Mouse (Mus musculus) limb, embryonic 15.5 days (tissue): Measurements from ENCODE around the gene Map1b. TPM values are rescaled to one million over a fixed set of nuclear protein-coding genes. Genes with fewer than 3 reads are reported as not detected.

Experiments used
- ATAC-seq: fragments of 200-750 bp; cut with Nextera tagmentation; 2 replicates; pipeline ENCODE4 v1.8.0; 2017; ENCODE audit warnings: low read depth, moderate TSS enrichment; ENCODE audit not compliant: insufficient number of reproducible peaks, low FRiP score, low TSS enrichment
- H3K27ac ChIP-seq: fragments of 300-500 bp; sonication (generic); 2 replicates; pipeline ENCODE4 v1.5.1; 2015; ENCODE audit warnings: moderate library complexity, mild to moderate bottlenecking, inconsistent platforms
- H3K27me3 ChIP-seq: fragments of 300-500 bp; sonication (generic); 2 replicates; pipeline ENCODE4 v1.6.1; 2015; ENCODE audit warnings: inconsistent platforms
- H3K36me3 ChIP-seq: fragments of 300-500 bp; sonication (generic); 2 replicates; pipeline ENCODE4 v1.6.1; 2015; ENCODE audit warnings: inconsistent platforms
- H3K4me1 ChIP-seq: fragments of 300-500 bp; sonication (generic); 2 replicates; pipeline ENCODE4 v1.6.1; 2015; ENCODE audit warnings: inconsistent platforms
- H3K4me2 ChIP-seq: fragments of 300-500 bp; sonication (generic); 2 replicates; pipeline ENCODE4 v1.6.1; 2015; ENCODE audit warnings: mild to moderate bottlenecking, inconsistent platforms
- H3K4me3 ChIP-seq: fragments of 300-500 bp; sonication (generic); 2 replicates; pipeline ENCODE4 v1.5.1; 2015; ENCODE audit warnings: mild to moderate bottlenecking, inconsistent platforms
- H3K9ac ChIP-seq: fragments of 300-500 bp; sonication (generic); 2 replicates; pipeline ENCODE4 v1.6.1; 2015; ENCODE audit warnings: inconsistent platforms
- H3K9me3 ChIP-seq: fragments of 300-500 bp; sonication (generic); 2 replicates; pipeline ENCODE4 v1.6.1; 2016; ENCODE audit warnings: inconsistent platforms
- WGBS: fragments of 180-500 bp; shearing (Covaris S2); methylation state at CpG from one replicate; pipeline ENCODE4 v1.1.7; 2015; 5-methylcytosine and 5-hydroxymethylcytosine counted together
- polyA plus RNA-seq: library from polyadenylated mRNA; unstranded; fragments of >200 nt; fragmentation: Nextera tagmentation; extraction: Ambion mirVana; gene quantifications from 2 replicates; pipeline ENCODE4 v1.2.1, GENCODE M21; 2015

Map1b gene
- polyA plus RNA-seq, 1 experiment from 2014 or later: 137 TPM

GRCm38 (mm10) chr13:99412477-99413080 lies 103.8 kb downstream of the Map1b start:
- 51% methylated on average over 11 of the region's 11 CpGs for WGBS

GRCm38 (mm10) chr13:99411761-99412160 lies 104.6 kb downstream of the Map1b start:
- no peak overlapping the region for H3K27ac ChIP-seq
- H3K36me3 ChIP-seq: peaks cover 56% of the 10 kb centered on the region
- no peak overlapping the region for H3K4me2 ChIP-seq
- H3K4me3 ChIP-seq: no peak overlapping the region
- no peak overlapping the region for H3K9ac ChIP-seq
- no peak for ATAC-seq
- H3K4me1 ChIP-seq: peaks cover 21% of the 10 kb centered on the region
- no peaks in the 10 kb centered on the region for H3K9me3 ChIP-seq
- no peaks in the 10 kb centered on the region for H3K27me3 ChIP-seq
- WGBS: 79% methylated on average over 3 of the region's 3 CpGs

More at GRCm38 (mm10) chr13:99412477-99413080, 103.8 kb downstream of the Map1b start:
- Histone ChIP-seq H3K4me1 (peaks cover 21% of the 10 kb centered on the region), H3K27ac (peak overlapping the region; percentile 67), H3K36me3 (peaks cover 55% of the 10 kb centered on the region), H3K4me3 (no peak overlapping the region), H3K27me3 (no peaks in the 10 kb centered on the region), H3K9me3 (no peaks in the 10 kb centered on the region), H3K4me2 (no peak overlapping the region), H3K9ac (no peak overlapping the region)
- ATAC-seq: no peak

GRCm38 (mm10) chr13:99410611-99411515 lies 105.5 kb downstream of the Map1b start:
- Histone ChIP-seq H3K27me3 (no peaks in the 10 kb centered on the region), H3K36me3 (peaks cover 52% of the 10 kb centered on the region), H3K4me1 (peaks cover 21% of the 10 kb centered on the region), H3K9me3 (no peaks in the 10 kb centered on the region), H3K4me3 (no peak overlapping the region), H3K9ac (no peak overlapping the region), H3K27ac (no peak overlapping the region), H3K4me2 (no peak overlapping the region)
- no peak for ATAC-seq
- 87% methylated on average over 14 of the region's 14 CpGs for WGBS

- WGBS: 46% methylated on average over 2 of the region's 2 CpGs
- Histone ChIP-seq H3K27me3 (no peaks in the 10 kb centered on the region), H3K27ac (no peak overlapping the region), H3K9me3 (no peaks in the 10 kb centered on the region), H3K9ac (no peak overlapping the region), H3K4me1 (peaks cover 10% of the 10 kb centered on the region), H3K4me2 (no peak overlapping the region), H3K36me3 (peaks cover 53% of the 10 kb centered on the region), H3K4me3 (no peak overlapping the region)
- no peak for ATAC-seq
Observed at GRCm38 (mm10) chr13:99409216-99409615, 107.1 kb downstream of the Map1b start.

- Histone ChIP-seq H3K36me3 (peaks cover under 1% of the 10 kb centered on the region; the same call in 1 of the 2 replicates), H3K4me1 (peaks cover 16% of the 10 kb centered on the region), H3K9me3 (no peaks in the 10 kb centered on the region), H3K27ac (no peak overlapping the region), H3K9ac (no peak overlapping the region), H3K4me2 (no peak overlapping the region), H3K27me3 (no peaks in the 10 kb centered on the region), H3K4me3 (no peak overlapping the region)
- no peak for ATAC-seq
- WGBS: 72% methylated on average over 4 of the region's 4 CpGs
Observed at GRCm38 (mm10) chr13:99399373-99399772, 117.0 kb downstream of the Map1b start.

- H3K9ac ChIP-seq: no peak overlapping the region
- no peaks in the 10 kb centered on the region for H3K27me3 ChIP-seq
- H3K4me3 ChIP-seq: no peak overlapping the region
- no peak overlapping the region for H3K4me2 ChIP-seq
- peaks cover 16% of the 10 kb centered on the region for H3K4me1 ChIP-seq
- ATAC-seq: no peak
- H3K36me3 ChIP-seq: no peaks in the 10 kb centered on the region
- H3K9me3 ChIP-seq: no peaks in the 10 kb centered on the region
- no peak overlapping the region for H3K27ac ChIP-seq
- WGBS: 78% methylated on average over 12 of the region's 12 CpGs
Observed at GRCm38 (mm10) chr13:99398149-99398701, 118.1 kb downstream of the Map1b start.

- H3K9me3 ChIP-seq: no peaks in the 10 kb centered on the region
- 68% methylated on average over 7 of the region's 7 CpGs for WGBS
- H3K27me3 ChIP-seq: no peaks in the 10 kb centered on the region
- no peak overlapping the region for H3K9ac ChIP-seq
- no peak overlapping the region for H3K27ac ChIP-seq
- no peak overlapping the region for H3K4me3 ChIP-seq
- peaks cover 12% of the 10 kb centered on the region for H3K4me1 ChIP-seq
- H3K36me3 ChIP-seq: no peaks in the 10 kb centered on the region
- H3K4me2 ChIP-seq: no peak overlapping the region
- no peak for ATAC-seq
Observed at GRCm38 (mm10) chr13:99397228-99397627, 119.1 kb downstream of the Map1b start.

GRCm38 (mm10) chr13:99395531-99395930 lies 120.8 kb downstream of the Map1b start:
- 0 out of 2 replicates have a peak overlapping the region, but pooled peaks have one; percentile 33 for H3K27ac ChIP-seq

GRCm38 (mm10) chr13:99394694-99395093 lies 121.6 kb downstream of the Map1b start:
- ATAC-seq: no peak
- Histone ChIP-seq H3K4me3 (no peak overlapping the region), H3K4me2 (no peak overlapping the region), H3K9ac (no peak overlapping the region), H3K9me3 (no peaks in the 10 kb centered on the region), H3K36me3 (no peaks in the 10 kb centered on the region), H3K4me1 (peaks cover 16% of the 10 kb centered on the region), H3K27me3 (no peaks in the 10 kb centered on the region), H3K27ac (0 out of 2 replicates have a peak overlapping the region, but pooled peaks have one; percentile 11)
- WGBS: 59% methylated on average over 3 of the region's 3 CpGs

More at GRCm38 (mm10) chr13:99395531-99395930, 120.8 kb downstream of the Map1b start:
- Histone ChIP-seq H3K36me3 (no peaks in the 10 kb centered on the region), H3K4me2 (no peak overlapping the region), H3K4me3 (no peak overlapping the region), H3K4me1 (peaks cover 16% of the 10 kb centered on the region), H3K9ac (no peak overlapping the region), H3K9me3 (no peaks in the 10 kb centered on the region), H3K27me3 (no peaks in the 10 kb centered on the region)
- no peak for ATAC-seq
- WGBS: 71% methylated on average over 12 of the region's 12 CpGs

GRCm38 (mm10) chr13:99393128-99393527 lies 123.2 kb downstream of the Map1b start:
- H3K4me2 ChIP-seq: no peak overlapping the region
- WGBS: 76% methylated on average over 3 of the region's 3 CpGs
- no peak for ATAC-seq
- no peak overlapping the region for H3K4me3 ChIP-seq
- H3K4me1 ChIP-seq: peaks cover 13% of the 10 kb centered on the region
- no peaks in the 10 kb centered on the region for H3K27me3 ChIP-seq
- no peak overlapping the region for H3K27ac ChIP-seq
- H3K9ac ChIP-seq: no peak overlapping the region
- no peaks in the 10 kb centered on the region for H3K9me3 ChIP-seq
- no peaks in the 10 kb centered on the region for H3K36me3 ChIP-seq

- H3K27me3 ChIP-seq: no peaks in the 10 kb centered on the region
- WGBS: 71% methylated on average over 3 of the region's 3 CpGs
- no peak overlapping the region for H3K4me2 ChIP-seq
- H3K4me3 ChIP-seq: no peak overlapping the region
- H3K36me3 ChIP-seq: no peaks in the 10 kb centered on the region
- H3K9ac ChIP-seq: no peak overlapping the region
- H3K27ac ChIP-seq: no peak overlapping the region
- H3K9me3 ChIP-seq: no peaks in the 10 kb centered on the region
- no peak for ATAC-seq
- H3K4me1 ChIP-seq: peaks cover 8% of the 10 kb centered on the region; the same call in 1 of the 2 replicates
Observed at GRCm38 (mm10) chr13:99391417-99391816, 124.9 kb downstream of the Map1b start.
